In genomic region chr1:95451755-95452154, GRCm38 (mm10) we compare ENCODE assay signal across 8 mouse cellular contexts.
DNase-seq lines count a peak whose midpoint lies in the region; ATAC-seq lines count a peak whose summit lies in the region.
"Not testable (repeated sequence)": the region's sequence is repeated elsewhere in the genome, so short reads cannot be mapped to it uniquely, and the experiment has no call there.

No protein-coding gene starts in this region.

- peak; percentile 88 for ATAC-seq in intestine, embryonic 14.5 days (replicated peaks; ENCODE audit: low FRiP score, low TSS enrichment, low read depth)

- DNase-seq in adrenal gland, adult 18-20 months (ENCODE audit: low spot score in 2 of 2) = peak; percentile 58 to 77
- peak; percentile 67 for DNase-seq in embryo, embryonic 11.5 days (ENCODE audit: low read depth, low spot score)
- peak; percentile 71 for DNase-seq in gastrocnemius, postnatal 14 days
- peak; percentile 98 for DNase-seq in intestine, embryonic 14.5 days (ENCODE audit: low spot score)
- DNase-seq in left cerebral cortex, adult 8-10 months (ENCODE audit: low spot score in 2 of 2) = peak; percentile 15 to 52
- peak; percentile 49 for DNase-seq in lung, postnatal 36 days
- DNase-seq in right cerebral cortex, postnatal 14 days = peak; percentile 79
- peak; percentile 72 for DNase-seq in urinary bladder, postnatal 14 days (ENCODE audit: low spot score)

- not testable (repeated sequence) for H3K4me3 ChIP-seq in intestine, embryonic 14.5 days (ENCODE audit: low read depth, low read length)

- H3K4me1 ChIP-seq in intestine, embryonic 14.5 days (replicated peaks; ENCODE audit: control insufficient read depth, insufficient read depth, low read length) = not testable (repeated sequence)

- not testable (repeated sequence) for H3K36me3 ChIP-seq in intestine, embryonic 14.5 days (ENCODE audit: control insufficient read depth, insufficient read depth, low read length)

- not testable (repeated sequence) for H3K27ac ChIP-seq in intestine, embryonic 14.5 days (ENCODE audit: low read depth)

- not testable (repeated sequence) for H3K4me2 ChIP-seq in intestine, embryonic 14.5 days (ENCODE audit: low read length)

- H3K9me3 ChIP-seq in intestine, embryonic 14.5 days (ENCODE audit: control insufficient read depth, low read length) = not testable (repeated sequence)

- H3K27me3 ChIP-seq in intestine, embryonic 14.5 days (replicated peaks; ENCODE audit: control insufficient read depth, insufficient read depth, low read length) = not testable (repeated sequence)

- H3K9ac ChIP-seq in intestine, embryonic 14.5 days (ENCODE audit: low read length) = not testable (repeated sequence)

- WGBS in intestine, embryonic 14.5 days = 78% methylated on average over 6 of the region's 6 CpGs

- intact Hi-C loops in gastrocnemius, postnatal 14 days (cut with DNase I; ENCODE audit: low total_unique reads) = not testable (repeated sequence)

Comparison
In these comparisons a context has a peak if more than half of its experiments do, and no peak if none do; other contexts are left out.
1. DNase-seq: peak in every context shown above with its lines; median percentile 98 in intestine, embryonic 14.5 days; 79 in right cerebral cortex, postnatal 14 days; 72 in urinary bladder, postnatal 14 days; 71 in gastrocnemius, postnatal 14 days; 68 in adrenal gland, adult 18-20 months; 67 in embryo, embryonic 11.5 days; 49 in lung, postnatal 36 days; 34 in left cerebral cortex, adult 8-10 months.